Mouse (Mus musculus): Measurements from ENCODE around the gene Abcc1. TPM values are rescaled to one million over a fixed set of nuclear protein-coding genes. Genes with fewer than 3 reads are reported as not detected.

Abcc1 gene
- polyA plus RNA-seq (2014; fragmentation: Illumina TruSeq; extraction: RNeasy Lipid Tissue Mini Kit (QIAGEN cat#74804); ENCODE audit: low read depth, low replicate concordance) = 0.48 TPM

GRCm38 (mm10) chr16:14361362-14362098 lies at the start of gene Abcc1:
Gene Abcc1 (plus strand): TSS chr16:14361558.

GRCm38 (mm10) chr16:14316884-14317876 lies 44.2 kb upstream of the Abcc1 start, which contains the start of gene Fopnl:
Gene Fopnl (minus strand): TSS chr16:14317405.

Other genes starting within 250 kb of the Abcc1 start
- 9.4 TPM for gene Nde1, start 198.3 kb upstream of the Abcc1 start, polyA plus RNA-seq (2014; fragmentation: Illumina TruSeq; extraction: RNeasy Lipid Tissue Mini Kit (QIAGEN cat#74804); ENCODE audit: low read depth, low replicate concordance)
- 35.8 TPM for gene Marf1, start 198.2 kb upstream of the Abcc1 start, polyA plus RNA-seq (2014; fragmentation: Illumina TruSeq; extraction: RNeasy Lipid Tissue Mini Kit (QIAGEN cat#74804); ENCODE audit: low read depth, low replicate concordance)
- 0.37 TPM for gene Myh11, start 70.2 kb upstream of the Abcc1 start, polyA plus RNA-seq (2014; fragmentation: Illumina TruSeq; extraction: RNeasy Lipid Tissue Mini Kit (QIAGEN cat#74804); ENCODE audit: low read depth, low replicate concordance)
- 37.6 TPM for gene Fopnl, start 44.2 kb upstream of the Abcc1 start, polyA plus RNA-seq (2014; fragmentation: Illumina TruSeq; extraction: RNeasy Lipid Tissue Mini Kit (QIAGEN cat#74804); ENCODE audit: low read depth, low replicate concordance)
- not detected for gene A630010A05Rik, start 200.8 kb downstream of the Abcc1 start, polyA plus RNA-seq (2014; fragmentation: Illumina TruSeq; extraction: RNeasy Lipid Tissue Mini Kit (QIAGEN cat#74804); ENCODE audit: low read depth, low replicate concordance)

Measured in liver, adult 10 weeks (tissue).